Comparison of ENCODE assay signal across 19 mouse cellular contexts in genomic region chr9:94606422-94606821, GRCm38 (mm10).
DNase-seq lines count a peak whose midpoint lies in the region; ATAC-seq lines count a peak whose summit lies in the region.
"Had no signal": no experiment of that assay in that cellular context is flagged by ENCODE, and none has a peak within 500 bp of the region (broad histone marks: within the 10 kb centered on the region; RNA-seq: fewer than 3 reads in every experiment).

No protein-coding gene starts in this region.

- no peaks in the 10 kb centered on the region for H3K27me3 ChIP-seq in kidney, embryonic 16.5 days (ENCODE audit: insufficient read depth, low read length)
- no peaks in the 10 kb centered on the region for H3K27me3 ChIP-seq in limb, embryonic 13.5 days
- no peaks in the 10 kb centered on the region for H3K27me3 ChIP-seq in forebrain, embryonic 13.5 days
- H3K27me3 ChIP-seq: embryonic facial prominence, embryonic 15.5 days; forebrain, embryonic 12.5 days; heart, embryonic 13.5 days; hindbrain, embryonic 15.5 days; liver, embryonic 13.5 days; lung, embryonic 15.5 days had no signal

- H3K27ac ChIP-seq in kidney, embryonic 16.5 days (ENCODE audit: low read length), result no peak overlapping the region
- no peak overlapping the region for H3K27ac ChIP-seq in limb, embryonic 13.5 days
- H3K27ac ChIP-seq in forebrain, embryonic 13.5 days, result no peak overlapping the region
- H3K27ac ChIP-seq: embryonic facial prominence, embryonic 15.5 days; forebrain, embryonic 12.5 days; heart, embryonic 13.5 days; hindbrain, embryonic 15.5 days; liver, embryonic 13.5 days; lung, embryonic 15.5 days; macrophage had no signal

- H3K4me3 ChIP-seq in kidney, embryonic 16.5 days (ENCODE audit: low read length), result no peak overlapping the region
- H3K4me3 ChIP-seq in limb, embryonic 13.5 days, result no peak overlapping the region
- no peak overlapping the region for H3K4me3 ChIP-seq in forebrain, embryonic 13.5 days
- H3K4me3 ChIP-seq: embryonic facial prominence, embryonic 15.5 days; forebrain, embryonic 12.5 days; heart, embryonic 13.5 days; hindbrain, embryonic 15.5 days; liver, embryonic 13.5 days; lung, embryonic 15.5 days had no signal

- no peaks in the 10 kb centered on the region for H3K4me1 ChIP-seq in kidney, embryonic 16.5 days (ENCODE audit: insufficient read depth, low read length)
- peaks cover 28% of the 10 kb centered on the region for H3K4me1 ChIP-seq in limb, embryonic 13.5 days
- peaks cover 15% of the 10 kb centered on the region for H3K4me1 ChIP-seq in forebrain, embryonic 13.5 days

- H3K9ac ChIP-seq in kidney, embryonic 16.5 days (replicated peaks; ENCODE audit: low read length), result no peak overlapping the region
- H3K9ac ChIP-seq in limb, embryonic 13.5 days, result no peak overlapping the region
- no peak overlapping the region for H3K9ac ChIP-seq in forebrain, embryonic 13.5 days
- H3K9ac ChIP-seq: embryonic facial prominence, embryonic 15.5 days; forebrain, embryonic 12.5 days; heart, embryonic 13.5 days; hindbrain, embryonic 15.5 days; liver, embryonic 13.5 days; lung, embryonic 15.5 days had no signal

- no peak overlapping the region for H3K4me2 ChIP-seq in kidney, embryonic 16.5 days (replicated peaks; ENCODE audit: low read depth, low read length)
- H3K4me2 ChIP-seq in limb, embryonic 13.5 days (replicated peaks), result no peak overlapping the region
- no peak overlapping the region for H3K4me2 ChIP-seq in forebrain, embryonic 13.5 days
- H3K4me2 ChIP-seq: embryonic facial prominence, embryonic 15.5 days; forebrain, embryonic 12.5 days; heart, embryonic 13.5 days; hindbrain, embryonic 15.5 days; liver, embryonic 13.5 days; lung, embryonic 15.5 days; midbrain, embryonic 11.5 days had no signal

- 63% methylated on average over 2 of the region's 2 CpGs for WGBS in kidney, embryonic 16.5 days
- WGBS in limb, embryonic 13.5 days, result 39% methylated on average over 2 of the region's 2 CpGs
- 78% methylated on average over 2 of the region's 2 CpGs for whole genome bisulfite sequencing in forebrain, embryonic 13.5 days

- no peaks in the 10 kb centered on the region for H3K9me3 ChIP-seq in kidney, embryonic 16.5 days (ENCODE audit: low read length)
- H3K9me3 ChIP-seq in limb, embryonic 13.5 days, result no peaks in the 10 kb centered on the region
- no peaks in the 10 kb centered on the region for H3K9me3 ChIP-seq in forebrain, embryonic 13.5 days (replicated peaks)
- H3K9me3 ChIP-seq: embryonic facial prominence, embryonic 15.5 days; forebrain, embryonic 12.5 days; heart, embryonic 13.5 days; hindbrain, embryonic 15.5 days; liver, embryonic 13.5 days; lung, embryonic 15.5 days had no signal

- H3K36me3 ChIP-seq in kidney, embryonic 16.5 days (ENCODE audit: insufficient read depth, low read length), result no peaks in the 10 kb centered on the region
- no peaks in the 10 kb centered on the region for H3K36me3 ChIP-seq in limb, embryonic 13.5 days
- H3K36me3 ChIP-seq in forebrain, embryonic 13.5 days (ENCODE audit: poor library complexity, severe bottlenecking), result no peaks in the 10 kb centered on the region
- H3K36me3 ChIP-seq: embryonic facial prominence, embryonic 15.5 days; forebrain, embryonic 12.5 days; heart, embryonic 13.5 days; hindbrain, embryonic 15.5 days; liver, embryonic 13.5 days; lung, embryonic 15.5 days had no signal

- peak; percentile 52 to 55 for DNase-seq in cerebellum, postnatal 36 days
- no peak for DNase-seq in cerebellum, postnatal 4 days (ENCODE audit: low spot score in 2 of 2)
- peak; percentile 6 to 8 for DNase-seq in kidney, postnatal 36 days
- DNase-seq in forelimb bud, embryonic 11.5 days (ENCODE audit: low read depth, low spot score), result peak; percentile 63
- DNase-seq in frontal cortex, postnatal 14 days (ENCODE audit: low spot score in 2 of 2), result no peak
- DNase-seq: gastrocnemius, postnatal 36 days; heart, postnatal 36 days; liver, embryonic 13.5 days; thymus, postnatal 4 days had no signal

- ATAC-seq in kidney, embryonic 16.5 days (ENCODE audit: low FRiP score, low TSS enrichment), result no peak
- ATAC-seq in limb, embryonic 13.5 days (ENCODE audit: low FRiP score, low read depth), result peak; percentile 81
- ATAC-seq in forebrain, embryonic 13.5 days, result no peak

Comparison
In these comparisons a context has a peak if more than half of its experiments do, and no peak if none do; other contexts are left out.
1. DNase-seq: peak in cerebellum, postnatal 36 days (2 of 2), kidney, postnatal 36 days (2 of 2) and forelimb bud, embryonic 11.5 days (single experiment); none in cerebellum, postnatal 4 days (0 of 2) and frontal cortex, postnatal 14 days (0 of 2).